ENCODE assay signal across 7 mouse cellular contexts in the genomic region with DNA sequence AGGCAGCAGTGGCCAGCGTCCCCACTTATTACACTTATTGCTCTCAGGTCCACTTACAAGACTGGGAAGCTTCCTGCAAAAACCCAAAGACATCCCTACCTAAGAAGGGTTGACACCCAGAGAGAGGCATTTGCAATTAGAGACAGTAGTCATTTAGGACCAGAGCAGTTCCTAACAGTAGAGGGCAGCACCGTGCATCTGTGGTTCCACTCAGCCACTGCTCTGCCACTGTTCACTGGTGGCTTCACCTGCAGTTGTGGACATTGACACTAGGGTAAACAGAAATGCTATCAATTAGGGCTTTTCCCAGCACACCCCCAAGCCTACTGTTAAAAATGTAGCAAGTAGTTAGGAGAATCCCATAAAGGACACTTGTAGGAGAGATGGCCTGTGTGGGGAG. TPM values are rescaled to one million over a fixed set of nuclear protein-coding genes. Genes with fewer than 3 reads are reported as not detected.
DNase-seq lines count a peak whose midpoint lies in the region; ATAC-seq and TF ChIP-seq lines count a peak whose summit lies in the region.

No protein-coding gene starts in this region.

- H3K9me3 ChIP-seq in lung, postnatal 0 days (ENCODE audit: low read length) = no peaks in the 10 kb centered on the region

- WGBS in large intestine, adult 2 months = 17% methylated on average over 2 of the region's 2 CpGs
- WGBS in lung, postnatal 0 days = 13% methylated on average over 2 of the region's 2 CpGs

- H3K4me1 ChIP-seq in lung, postnatal 0 days (ENCODE audit: insufficient read depth, low read depth, low read length) = no peaks in the 10 kb centered on the region

- peak; percentile 91 for TF ChIP-seq CTCF in lung, postnatal 0 days (IDR thresholded peaks at IDR 0.05)

- no peak overlapping the region for H3K9ac ChIP-seq in lung, postnatal 0 days (replicated peaks; ENCODE audit: low read depth)

- DNase-seq in CD4-positive helper T cell, adult 2 months (ENCODE audit: low read depth, low spot score) = peak; percentile 64
- DNase-seq in NIH3T3 (ENCODE audit: low read depth) = peak; percentile 69
- DNase-seq in cerebellum, postnatal 10 days = peak; percentile 88 to 92
- DNase-seq in gastrocnemius, postnatal 14 days = peak; percentile 50
- DNase-seq in large intestine, adult 2 months (ENCODE audit: low read depth, low spot score) = peak; percentile 19
- DNase-seq in lung, postnatal 0 days (ENCODE audit: low spot score) = peak; percentile 77
- peak; percentile 85 to 89 for DNase-seq in right cerebral cortex, adult 2 months (ENCODE audit: low spot score in 2 of 2)

- H3K27ac ChIP-seq in lung, postnatal 0 days (ENCODE audit: low read length) = no peak overlapping the region

- TF ChIP-seq EP300 in lung, postnatal 0 days (IDR thresholded peaks at IDR 0.05) = no peak

- peak; percentile 68 for ATAC-seq in lung, postnatal 0 days

- no peaks in the 10 kb centered on the region for H3K27me3 ChIP-seq in lung, postnatal 0 days (replicated peaks; ENCODE audit: insufficient read depth, low read length)

- intact Hi-C loops in gastrocnemius, postnatal 14 days (cut with DNase I; ENCODE audit: low total_unique reads) = loop anchor here (5.0 kb wide), 2 partner anchors 110 to 125 kb away; no protein-coding TSS in a partner anchor

- H3K4me2 ChIP-seq in lung, postnatal 0 days (replicated peaks; ENCODE audit: low read depth, low read length) = no peak overlapping the region

- no peak overlapping the region for H3K4me3 ChIP-seq in lung, postnatal 0 days (ENCODE audit: low read depth, low read length)

- no peaks in the 10 kb centered on the region for H3K36me3 ChIP-seq in lung, postnatal 0 days (ENCODE audit: insufficient read depth, low read length)

RNA-seq across cellular contexts. Expression of gene Zfp365, which starts 40.7 kb away (rescaled TPM):
- under 1 TPM; 0.33 to 0.41 TPM for total RNA-seq in gastrocnemius, postnatal 14 days (2021)
- polyA plus RNA-seq in large intestine, adult 2 months (2012; rRNA removed) = 0.15 and 0.27 TPM in 2 replicates
- polyA plus RNA-seq in lung, postnatal 0 days (2015; fragmentation: Nextera tagmentation; extraction: Ambion mirVana) = 2.5 and 2.6 TPM in 2 replicates

Comparison
In these comparisons a context has a peak if more than half of its experiments do, and no peak if none do; other contexts are left out.
1. DNase-seq: peak in every context shown above with its lines; median percentile 90 in cerebellum, postnatal 10 days; 87 in right cerebral cortex, adult 2 months; 77 in lung, postnatal 0 days; 69 in NIH3T3; 64 in CD4-positive helper T cell, adult 2 months; 50 in gastrocnemius, postnatal 14 days; 19 in large intestine, adult 2 months.